Mouse (Mus musculus) WW6 (cell line): ENCODE measurements around the gene Ggn.
"Not testable (repeated sequence)": the region's sequence is repeated elsewhere in the genome, so short reads cannot be mapped to it uniquely, and the experiment has no call there.

Experiments
- DNase-seq: peaks from one replicate; pipeline ENCODE4 v3.0.0-alpha.2; 2013; ENCODE audit warnings: low read depth, low spot score

Ggn gene

GRCm38 (mm10) chr7:29158264-29158663, 11.7 kb upstream of the Ggn start:
- DNase-seq, result peak; percentile 87

GRCm38 (mm10) chr7:29162294-29162693, 7.7 kb upstream of the Ggn start:
- no peak for DNase-seq

- no peak for DNase-seq
Observed at GRCm38 (mm10) chr7:29162750-29163525, 7.1 kb upstream of the Ggn start.

- no peak for DNase-seq
Observed at GRCm38 (mm10) chr7:29167656-29168055, 2.4 kb upstream of the Ggn start.

GRCm38 (mm10) chr7:29168121-29168695, 1.8 kb upstream of the Ggn start:
- DNase-seq, result no peak

GRCm38 (mm10) chr7:29168791-29169230, 1.2 kb upstream of the Ggn start:
- no peak for DNase-seq

- no peak for DNase-seq
Observed at GRCm38 (mm10) chr7:29169231-29170065, 562 bp upstream of the Ggn start.

GRCm38 (mm10) chr7:29170755-29171561, 948 bp downstream of the Ggn start:
- no peak for DNase-seq

GRCm38 (mm10) chr7:29171562-29172097, 1.6 kb downstream of the Ggn start:
- DNase-seq, result no peak

- DNase-seq, result no peak
Observed at GRCm38 (mm10) chr7:29172390-29173016, 2.5 kb downstream of the Ggn start.

- no peak for DNase-seq
Observed at GRCm38 (mm10) chr7:29178106-29178505, 8.1 kb downstream of the Ggn start.

GRCm38 (mm10) chr7:29179323-29179722, 9.3 kb downstream of the Ggn start:
- DNase-seq, result no peak

GRCm38 (mm10) chr7:29180077-29180853, 10.3 kb downstream of the Ggn start, which contains the start of gene Psmd8:
Psmd8 (minus strand) TSS chr7:29180701.
- DNase-seq, result peak; percentile 95

- no peak for DNase-seq
Observed at GRCm38 (mm10) chr7:29180854-29181236, 10.8 kb downstream of the Ggn start.

- not testable (repeated sequence) for DNase-seq
Observed at GRCm38 (mm10) chr7:29181323-29181722, 11.3 kb downstream of the Ggn start.

GRCm38 (mm10) chr7:29194230-29194629, 24.2 kb downstream of the Ggn start:
- DNase-seq, result not testable (repeated sequence)

- no peak for DNase-seq
Observed at GRCm38 (mm10) chr7:29202577-29202976, 32.6 kb downstream of the Ggn start.

- not testable (repeated sequence) for DNase-seq
Observed at GRCm38 (mm10) chr7:29211013-29211412, 41.0 kb downstream of the Ggn start.

- peak; percentile 74 for DNase-seq
Observed at GRCm38 (mm10) chr7:29211415-29212198, 41.6 kb downstream of the Ggn start.
